Mouse (Mus musculus) limb, embryonic 14.5 days (tissue): Measurements from ENCODE around the gene Fcrla. TPM values are rescaled to one million over a fixed set of nuclear protein-coding genes. Genes with fewer than 3 reads are reported as not detected.
"Not testable (repeated sequence)": the region's sequence is repeated elsewhere in the genome, so short reads cannot be mapped to it uniquely, and the experiment has no call there.

Experiments
- ATAC-seq: fragments of 200-750 bp; cut with Nextera tagmentation; 2 replicates; pipeline ENCODE4 v1.8.0; 2017; ENCODE audit warnings: low read depth, moderate number of reproducible peaks, moderate TSS enrichment; ENCODE audit not compliant: low FRiP score
- DNase-seq: peaks from one replicate; pipeline ENCODE4 v3.0.0-alpha.2; 2015; ENCODE audit warnings: low spot score
- H3K27ac ChIP-seq: fragments of 300-500 bp; sonication (generic); replicated peaks from 2 replicates; pipeline ENCODE4 v1.5.1; 2014; ENCODE audit warnings: low read depth, mild to moderate bottlenecking, low read length, moderate library complexity, mixed read lengths
- H3K27me3 ChIP-seq: fragments of 300-500 bp; sonication (generic); 2 replicates; pipeline ENCODE4 v1.6.1; 2014; ENCODE audit warnings: low read length, mixed read lengths; ENCODE audit not compliant: control insufficient read depth, insufficient read depth
- H3K36me3 ChIP-seq: fragments of 300-500 bp; sonication (generic); 2 replicates; pipeline ENCODE4 v1.6.1; 2014; ENCODE audit warnings: mild to moderate bottlenecking, low read length, moderate library complexity, mixed read lengths; ENCODE audit not compliant: control insufficient read depth, insufficient read depth
- H3K4me1 ChIP-seq: fragments of 300-500 bp; sonication (generic); 2 replicates; pipeline ENCODE4 v1.6.1; 2014; ENCODE audit warnings: antibody characterized with exemption, low read length, mixed read lengths; ENCODE audit not compliant: control insufficient read depth, insufficient read depth
- H3K4me2 ChIP-seq: fragments of 300-500 bp; sonication (generic); replicated peaks from 2 replicates; pipeline ENCODE4 v1.6.1; 2014; ENCODE audit warnings: low read depth, mild to moderate bottlenecking, low read length, moderate library complexity; ENCODE audit not compliant: severe bottlenecking
- H3K4me3 ChIP-seq: fragments of 300-500 bp; sonication (generic); replicated peaks from 2 replicates; pipeline ENCODE4 v1.5.1; 2014; ENCODE audit warnings: low read length
- H3K9ac ChIP-seq: fragments of 300-500 bp; sonication (generic); 2 replicates; pipeline ENCODE4 v1.6.1; 2014; ENCODE audit warnings: mild to moderate bottlenecking, low read depth, low read length, moderate library complexity; ENCODE audit not compliant: severe bottlenecking
- H3K9me3 ChIP-seq: fragments of 300-500 bp; sonication (generic); 2 replicates; pipeline ENCODE4 v1.6.1; 2016; ENCODE audit warnings: low read length; ENCODE audit not compliant: control insufficient read depth
- POLR2A ChIP-seq: fragments of 200-500 bp; IDR thresholded peaks from 2 replicates; pipeline ENCODE4 v1.8.0; 2012; ENCODE audit warnings: inconsistent platforms, mild to moderate bottlenecking, moderate library complexity, borderline replicate concordance; ENCODE audit not compliant: insufficient read depth, insufficient read length; ENCODE audit errors: extremely low read depth
- WGBS: fragments of 180-500 bp; shearing (Covaris S2); extraction: QIAGEN DNeasy Blood & Tissue Kit; methylation state at CpG from one replicate; pipeline ENCODE4 v1.1.7; 2014; 5-methylcytosine and 5-hydroxymethylcytosine counted together
- polyA plus RNA-seq, 2 experiments: library from polyadenylated mRNA; depleted of rRNA in 1 of 2; stranded (reverse) in 1 of 2; unstranded in 1 of 2; fragments of >200 nt; fragmentation: Nextera tagmentation in 1 of 2; extraction: Ambion mirVana in 1 of 2; gene quantifications; 2 replicates each; pipeline versions ENCODE4 v1.2.1 to v1.2.3; 2012 to 2014

Gene Fcrla
- 0.06 and 0.13 TPM in 2 replicates for polyA plus RNA-seq (2012; rRNA removed)
- not detected in 2 replicates for polyA plus RNA-seq (2014; fragmentation: Nextera tagmentation; extraction: Ambion mirVana)

DNA sequence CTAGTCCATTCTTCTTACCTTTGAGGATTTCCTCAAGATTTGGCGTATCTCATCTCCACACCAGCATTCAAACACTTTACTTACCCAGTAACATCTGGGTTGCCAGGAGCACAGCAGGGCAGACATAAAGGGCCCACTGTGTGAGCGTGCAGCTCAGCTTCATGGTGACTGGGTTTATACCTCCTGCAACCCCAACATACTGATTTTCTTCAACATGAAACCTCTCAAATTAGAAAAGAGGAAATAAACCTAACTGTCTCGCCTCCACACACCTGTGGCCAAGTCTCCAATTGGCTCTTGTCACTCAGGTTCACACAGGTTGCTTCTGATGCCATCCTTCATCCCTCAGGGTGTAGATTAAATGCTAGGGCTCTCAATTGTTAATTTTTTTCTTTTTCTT lies at the start of gene Fcrla:
Gene Fcrla, minus strand, starts transcription at position 206 of the 400 bp plus-strand sequence.
- ATAC-seq (no peak), DNase-seq (no peak)
- WGBS: 88% methylated on average over 3 of the region's 3 CpGs

DNA sequence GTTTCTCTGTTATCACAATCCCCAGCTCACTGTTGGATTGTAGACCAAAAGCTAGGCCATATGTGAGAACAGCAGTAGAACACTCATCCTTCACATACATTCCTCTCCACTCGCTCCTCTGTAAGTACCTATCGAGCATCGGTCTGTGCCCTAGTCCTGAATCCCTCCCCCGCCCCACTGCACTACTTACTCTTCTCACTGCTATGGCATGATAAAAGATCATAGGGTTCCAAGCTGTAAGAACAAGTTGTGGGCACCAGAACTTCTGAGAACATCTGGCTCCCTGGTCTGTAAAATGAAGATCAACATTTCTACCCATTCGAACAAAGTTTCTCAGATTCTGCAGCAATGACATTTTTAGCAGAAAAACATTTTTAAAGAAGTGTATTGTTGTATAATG lies 49.1 kb upstream of the Fcrla start, which contains the start of gene Fcgr2b:
Gene Fcgr2b, minus strand, starts transcription at position 101 of the 400 bp plus-strand sequence.
- no peak for DNase-seq
- H3K4me2 ChIP-seq: no peak within 1 kb of the TSS
- H3K36me3 ChIP-seq: no peaks in the 10 kb centered on the region
- no peaks in the 10 kb centered on the region for H3K4me1 ChIP-seq
- WGBS: 86% methylated on average over 5 of the region's 5 CpGs
- H3K9ac ChIP-seq: no peak within 1 kb of the TSS
- ATAC-seq: no peak
- no peak for TF ChIP-seq POLR2A
- H3K9me3 ChIP-seq: no peaks in the 10 kb centered on the region
- H3K4me3 ChIP-seq: no peak within 1 kb of the TSS
- no peak within 1 kb of the TSS for H3K27ac ChIP-seq
- no peaks in the 10 kb centered on the region for H3K27me3 ChIP-seq

More for the DNA sequence above, at the start of gene Fcrla:
- H3K4me1 ChIP-seq: no peaks in the 10 kb centered on the region
- no peak within 1 kb of the TSS for H3K27ac ChIP-seq
- no peaks in the 10 kb centered on the region for H3K9me3 ChIP-seq
- no peak within 1 kb of the TSS for H3K9ac ChIP-seq
- no peak for TF ChIP-seq POLR2A
- H3K27me3 ChIP-seq: no peaks in the 10 kb centered on the region
- H3K4me3 ChIP-seq: no peak within 1 kb of the TSS
- no peak within 1 kb of the TSS for H3K4me2 ChIP-seq
- H3K36me3 ChIP-seq: no peaks in the 10 kb centered on the region

GRCm38 (mm10) chr1:170975751-170976161 lies 48.4 kb upstream of the Fcrla start:
- TF ChIP-seq POLR2A: no peak
- 78% methylated on average over 7 of the region's 7 CpGs for WGBS
- Histone ChIP-seq H3K9me3 (no peaks in the 10 kb centered on the region), H3K27ac (no peak overlapping the region), H3K9ac (no peak overlapping the region), H3K4me3 (no peak overlapping the region), H3K4me1 (no peaks in the 10 kb centered on the region), H3K36me3 (no peaks in the 10 kb centered on the region), H3K4me2 (no peak overlapping the region), H3K27me3 (no peaks in the 10 kb centered on the region)
- no peak for DNase-seq
- no peak for ATAC-seq

DNA sequence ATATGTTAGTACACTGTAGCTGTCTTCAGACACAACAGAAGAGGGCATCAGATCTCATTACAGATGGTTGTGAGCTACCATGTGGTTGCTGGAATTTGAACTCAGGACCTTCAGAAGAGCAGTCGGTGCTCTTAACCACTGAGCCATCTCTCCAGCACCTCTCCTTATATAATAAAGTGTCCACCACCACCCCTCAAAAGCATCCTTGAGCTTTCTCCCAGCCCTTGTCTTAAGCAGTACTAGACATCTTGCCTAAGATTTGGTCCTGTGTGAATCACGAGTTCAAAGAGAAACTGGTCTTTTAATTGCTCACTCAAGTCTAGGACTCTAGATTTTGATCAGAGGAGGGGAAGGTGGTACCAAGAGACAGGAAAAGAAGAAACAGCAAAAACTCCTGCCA lies 48.0 kb upstream of the Fcrla start:
- not testable (repeated sequence) for H3K36me3 ChIP-seq, ATAC-seq, H3K4me2 ChIP-seq, H3K4me1 ChIP-seq, H3K9me3 ChIP-seq, H3K27ac ChIP-seq, H3K9ac ChIP-seq, H3K27me3 ChIP-seq, DNase-seq, H3K4me3 ChIP-seq
- 75% methylated on average over 2 of the region's 2 CpGs for WGBS

GRCm38 (mm10) chr1:170974736-170975135 lies 47.4 kb upstream of the Fcrla start:
- Histone ChIP-seq H3K4me3 (no peak overlapping the region), H3K9me3 (no peaks in the 10 kb centered on the region), H3K27me3 (no peaks in the 10 kb centered on the region), H3K4me2 (no peak overlapping the region), H3K9ac (no peak overlapping the region), H3K4me1 (no peaks in the 10 kb centered on the region), H3K27ac (no peak overlapping the region), H3K36me3 (no peaks in the 10 kb centered on the region)
- no peak for TF ChIP-seq POLR2A
- ATAC-seq (no peak), DNase-seq (no peak)
- WGBS: 96% methylated on average over 2 of the region's 2 CpGs

DNA sequence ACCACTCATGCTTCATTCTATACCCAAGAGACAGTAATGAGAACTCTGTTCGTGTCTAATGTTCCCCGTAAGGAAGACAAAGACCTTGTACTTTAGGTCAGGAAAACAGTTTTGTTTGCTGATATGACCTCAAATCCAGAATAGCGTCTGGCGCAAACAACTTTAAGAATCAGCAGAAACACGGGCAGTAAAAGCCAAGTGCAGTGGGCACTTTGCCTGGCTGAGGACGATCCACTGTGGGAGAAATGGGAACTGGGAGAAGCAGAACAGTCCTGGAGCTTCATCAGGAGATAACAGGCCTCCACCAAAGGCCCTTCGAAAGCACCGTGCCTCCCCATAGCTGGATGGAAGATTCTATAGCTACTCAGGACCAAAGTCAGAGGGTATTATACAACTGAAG lies 46.8 kb upstream of the Fcrla start:
- no peak overlapping the region for H3K4me3 ChIP-seq
- no peak overlapping the region for H3K4me2 ChIP-seq
- no peaks in the 10 kb centered on the region for H3K9me3 ChIP-seq
- 89% methylated on average over 8 of the region's 8 CpGs for whole genome bisulfite sequencing
- DNase-seq: no peak
- no peaks in the 10 kb centered on the region for H3K27me3 ChIP-seq
- no peaks in the 10 kb centered on the region for H3K4me1 ChIP-seq
- ATAC-seq: no peak
- H3K9ac ChIP-seq: no peak overlapping the region
- H3K36me3 ChIP-seq: no peaks in the 10 kb centered on the region
- H3K27ac ChIP-seq: no peak overlapping the region
- TF ChIP-seq POLR2A: no peak
